Comparison of ENCODE assay signal across 28 mouse cellular contexts in the genomic region with DNA sequence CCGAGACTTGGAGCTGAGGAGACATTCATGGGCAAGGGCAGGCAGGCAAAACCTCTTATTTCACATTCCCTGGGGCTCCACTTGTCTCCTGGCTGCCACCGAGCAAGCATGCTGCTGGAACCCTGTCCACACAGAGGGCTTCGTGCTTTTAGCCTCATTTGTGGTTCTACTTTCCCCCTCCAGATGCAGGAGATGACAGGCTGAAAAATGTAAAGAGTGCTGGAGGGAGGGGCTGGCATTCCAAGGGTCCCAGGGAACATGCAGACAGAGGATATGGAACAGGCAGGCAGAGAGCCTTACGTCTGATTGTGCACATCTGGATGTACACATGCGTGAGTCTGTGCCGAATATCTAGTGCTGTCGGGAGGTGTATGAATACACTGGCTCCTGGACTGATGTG. TPM values are rescaled to one million over a fixed set of nuclear protein-coding genes. Genes with fewer than 3 reads are reported as not detected.
"Had no signal": no experiment of that assay in that cellular context is flagged by ENCODE, and none has a peak within 500 bp of the region (broad histone marks: within the 10 kb centered on the region; RNA-seq: fewer than 3 reads in every experiment).

No protein-coding gene starts in this region.

- H3K36me3 ChIP-seq: limb, embryonic 12.5 days; limb, embryonic 15.5 days; midbrain, embryonic 10.5 days; neural tube, embryonic 13.5 days had no signal

- H3K27me3 ChIP-seq: limb, embryonic 12.5 days; limb, embryonic 15.5 days; neural tube, embryonic 13.5 days had no signal

- H3K4me2 ChIP-seq: limb, embryonic 12.5 days; limb, embryonic 15.5 days; liver, embryonic 11.5 days; lung, embryonic 14.5 days; neural tube, embryonic 13.5 days had no signal

- H3K4me3 ChIP-seq: layer of hippocampus, adult 2 months; limb, embryonic 12.5 days; limb, embryonic 15.5 days; midbrain, embryonic 10.5 days; neural tube, embryonic 13.5 days had no signal

- DNase-seq: kidney, adult 2 months; kidney, postnatal 25 days; layer of hippocampus, adult 9-11 months; liver, postnatal 0 days; lung, embryonic 14.5 days; midbrain, embryonic 14.5 days; right cerebral cortex, postnatal 4 days; thymus, adult 2 months; thymus, postnatal 14 days; thymus, postnatal 4 days had no signal

- H3K4me1 ChIP-seq: midbrain, embryonic 10.5 days had no signal

- H3K27ac ChIP-seq: kidney, postnatal 0 days; layer of hippocampus, adult 2 months; limb, embryonic 12.5 days; limb, embryonic 15.5 days; liver, embryonic 14.5 days; macrophage; midbrain, embryonic 10.5 days; neural tube, embryonic 13.5 days; stomach, postnatal 0 days had no signal

- ATAC-seq: intestine, embryonic 16.5 days; liver, postnatal 0 days; lung, postnatal 0 days had no signal

- H3K9me3 ChIP-seq: limb, embryonic 12.5 days; limb, embryonic 15.5 days; midbrain, embryonic 10.5 days; neural tube, embryonic 13.5 days had no signal

- H3K9ac ChIP-seq: limb, embryonic 12.5 days; limb, embryonic 15.5 days; liver, embryonic 14.5 days; liver, postnatal 0 days; lung, embryonic 14.5 days; neural tube, embryonic 13.5 days had no signal

RNA-seq across cellular contexts. Expression of a gene that starts 11.6 kb away (rescaled TPM):
- polyA plus RNA-seq: macrophage had no signal

RNA-seq across cellular contexts. Expression of a gene that starts 39.5 kb away (rescaled TPM):
- total RNA-seq: layer of hippocampus, adult 2 months; layer of hippocampus, postnatal 25 days; left cerebral cortex, adult 18-20 months; left cerebral cortex, postnatal 25 days had no signal
- polyA plus RNA-seq: large intestine, adult 2 months; liver, embryonic 14.5 days; liver, postnatal 0 days; macrophage; midbrain, postnatal 0 days; neural tube, embryonic 13.5 days had no signal

RNA-seq across cellular contexts. Expression of a gene that starts 41.1 kb away (rescaled TPM):
- total RNA-seq: megakaryocyte, adult 5-6 weeks had no signal
